Mouse (Mus musculus): ENCODE data around the gene Dynll2.
"Not testable (repeated sequence)": the region's sequence is repeated elsewhere in the genome, so short reads cannot be mapped to it uniquely, and the experiment has no call there.

Gene Dynll2

GRCm38 (mm10) chr11:87987861-87988260 is 528 bp upstream of the Dynll2 start:
- DNase-seq (ENCODE audit: low read depth, low spot score) = no peak

DNA sequence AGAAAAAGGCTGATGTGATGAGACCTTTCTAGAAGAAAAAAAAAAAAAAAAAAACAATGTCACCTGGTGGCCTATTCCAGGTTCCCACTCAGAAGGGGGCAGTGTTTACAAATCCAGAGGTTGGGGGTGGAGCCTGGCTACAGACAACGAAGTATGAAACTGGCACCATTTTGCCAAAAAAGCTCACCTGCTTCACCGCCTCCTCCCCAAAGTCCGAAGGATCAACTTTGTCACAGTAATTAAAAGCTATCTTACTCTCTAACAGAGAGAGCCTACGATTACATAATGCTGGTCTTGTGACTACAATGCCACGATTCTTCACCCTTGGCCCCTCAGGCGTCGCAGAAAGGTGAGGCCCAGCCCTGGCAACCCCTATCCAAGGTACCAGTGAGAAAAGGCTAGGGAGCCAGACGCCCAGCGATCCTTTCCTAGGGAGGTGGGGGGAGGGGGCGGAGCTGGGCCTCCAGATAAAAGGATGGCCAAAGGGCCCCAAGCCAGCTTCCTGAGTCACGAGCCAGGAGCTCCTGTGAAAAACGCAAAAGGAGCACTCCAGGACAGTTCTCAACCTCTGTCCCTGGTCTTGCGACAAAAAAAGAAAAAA is 1.1 kb downstream of the Dynll2 start:
- DNase-seq (ENCODE audit: low read depth, low spot score) = peak; percentile 51

DNA sequence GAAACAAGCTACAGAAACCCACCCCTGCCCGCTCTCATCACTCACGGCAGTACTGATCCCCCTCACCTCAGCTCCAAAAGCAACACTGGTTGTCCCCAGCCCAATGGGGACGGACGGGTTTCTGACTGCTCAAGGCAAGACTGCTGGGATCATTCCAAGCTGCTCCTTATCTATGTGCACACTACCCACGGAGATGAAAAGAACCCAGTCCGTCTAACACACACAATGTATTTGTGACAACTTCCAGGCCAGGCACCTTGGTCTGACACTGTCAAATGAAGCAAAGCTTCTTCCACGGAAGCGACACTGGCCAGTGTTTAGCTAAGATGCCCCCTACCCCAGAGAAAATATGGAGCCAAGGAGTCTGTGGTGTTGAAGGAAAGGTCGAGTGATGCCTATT is 1.7 kb downstream of the Dynll2 start:
- DNase-seq (ENCODE audit: low read depth, low spot score) = no peak

GRCm38 (mm10) chr11:87984571-87984970 is 2.8 kb downstream of the Dynll2 start:
- no peak for DNase-seq (ENCODE audit: low read depth, low spot score)

DNA sequence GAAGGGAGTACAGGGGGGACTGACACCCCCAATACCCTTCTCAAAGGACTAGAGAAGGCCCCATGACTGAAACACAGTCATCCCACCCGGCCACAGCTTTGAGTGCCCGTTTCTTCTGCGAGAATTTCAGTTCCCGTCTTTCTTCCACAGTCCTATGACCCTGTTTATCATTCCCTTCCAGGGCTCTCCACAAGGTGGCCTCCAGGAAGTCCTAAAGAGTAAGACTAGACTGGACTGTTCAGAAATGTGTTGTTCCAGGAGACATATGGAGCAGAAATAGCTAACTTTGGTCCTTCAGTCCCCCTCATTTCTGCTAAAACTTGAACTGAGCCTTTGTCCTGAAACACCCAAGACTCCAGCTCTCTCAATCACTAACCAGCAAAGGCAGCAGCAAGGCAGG is 8.4 kb downstream of the Dynll2 start:
- DNase-seq (ENCODE audit: low read depth, low spot score) = no peak

DNA sequence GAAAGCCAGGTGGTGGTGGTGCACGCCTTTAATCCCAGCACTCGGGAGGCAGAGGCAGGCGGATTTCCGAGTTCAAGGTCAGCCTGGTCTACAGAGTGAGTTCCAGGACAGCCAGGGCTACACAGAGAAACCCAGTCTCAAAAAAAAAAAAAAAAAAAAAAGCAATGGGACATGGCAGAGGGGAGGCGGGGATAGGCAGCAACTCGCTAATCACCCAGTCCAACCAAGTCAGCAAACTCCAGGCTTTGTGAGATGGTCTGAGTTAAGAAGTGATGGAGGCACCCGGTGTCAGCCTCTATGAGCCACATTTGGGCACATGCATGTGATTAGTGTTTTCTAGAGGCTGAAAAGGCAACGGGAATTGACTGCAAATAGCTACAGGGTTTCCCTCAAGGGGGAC is 10.3 kb downstream of the Dynll2 start:
- not testable (repeated sequence) for DNase-seq (ENCODE audit: low read depth, low spot score)

DNA sequence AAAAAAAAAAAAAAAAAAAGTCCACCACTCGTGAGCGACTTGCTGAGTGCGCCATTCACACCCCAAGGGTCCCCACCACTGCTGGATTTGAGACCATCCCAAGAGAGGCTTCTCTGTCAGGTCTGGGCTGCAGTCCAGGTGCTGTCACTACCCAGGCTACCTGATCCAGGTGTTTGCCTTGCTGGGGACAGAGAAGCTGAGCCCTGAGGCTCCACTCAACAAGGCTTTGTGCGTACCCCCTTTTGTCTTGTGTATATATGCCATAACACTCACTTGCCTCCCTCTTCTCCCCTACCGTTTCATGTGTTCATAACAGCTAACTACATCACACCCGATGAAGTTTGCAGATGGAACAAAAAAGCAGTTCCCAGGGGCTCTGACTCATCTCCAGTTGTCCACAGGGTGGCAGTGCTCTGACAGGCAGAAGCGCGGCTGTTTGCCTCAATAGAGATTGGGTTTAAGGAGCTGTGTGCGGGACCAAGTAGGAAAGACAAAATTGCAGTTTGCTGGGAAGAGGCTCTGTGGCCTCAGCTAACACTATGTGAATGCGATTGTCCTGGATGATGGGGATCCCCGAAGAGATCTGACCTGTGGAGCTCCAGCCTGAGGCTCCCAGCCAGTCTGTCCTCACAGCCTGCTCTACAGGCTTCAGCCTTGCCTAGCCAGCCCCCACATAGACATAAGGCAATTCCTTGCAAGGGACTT is 12.7 kb downstream of the Dynll2 start:
- DNase-seq (ENCODE audit: low read depth, low spot score) = peak; percentile 52

DNA sequence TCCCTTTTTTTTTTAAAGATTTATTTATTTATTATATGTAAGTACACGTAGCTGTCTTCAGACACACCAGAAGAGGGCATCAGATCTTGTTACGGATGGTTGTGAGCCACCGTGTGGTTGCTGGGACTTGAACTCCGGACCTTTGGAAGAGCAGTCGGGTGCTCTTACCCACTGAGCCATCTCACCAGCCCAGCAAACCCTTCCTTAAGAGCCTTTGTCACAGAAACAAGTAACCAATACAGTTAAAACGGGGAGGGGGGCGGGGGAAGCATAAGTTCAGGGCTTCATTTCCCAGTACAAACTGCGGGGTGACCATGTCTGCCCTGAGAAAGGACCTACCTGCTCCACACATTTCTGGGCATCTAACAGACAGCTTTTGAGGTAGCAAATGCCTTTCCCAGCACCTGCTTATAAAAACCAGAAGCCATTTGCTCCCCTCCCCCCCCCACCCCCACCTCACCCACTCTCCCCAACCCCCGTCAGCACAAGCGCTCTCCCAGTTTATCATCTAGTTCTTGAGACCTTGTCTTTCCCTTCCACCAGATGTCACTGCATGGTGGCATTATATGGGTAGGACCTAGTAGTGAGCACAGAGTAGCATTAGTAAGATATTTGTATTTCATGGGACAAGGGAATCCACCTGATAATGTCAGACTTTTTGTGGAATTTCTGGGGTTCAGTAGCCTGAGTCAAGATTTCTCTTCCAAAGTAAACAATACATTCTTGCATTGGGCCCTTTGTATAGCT is 13.6 kb downstream of the Dynll2 start:
- DNase-seq (ENCODE audit: low read depth, low spot score) = no peak

GRCm38 (mm10) chr11:87972829-87973228 is 14.5 kb downstream of the Dynll2 start:
- no peak for DNase-seq (ENCODE audit: low read depth, low spot score)

GRCm38 (mm10) chr11:87968356-87969122 is 18.8 kb downstream of the Dynll2 start:
- no peak for DNase-seq (ENCODE audit: low read depth, low spot score)

- peak; percentile 93 for DNase-seq (ENCODE audit: low read depth, low spot score)
These were observed 19.5 kb downstream of the Dynll2 start for GRCm38 (mm10) chr11:87967692-87968289.

- DNase-seq (ENCODE audit: low read depth, low spot score) = peak; percentile 49
These were observed 21.1 kb downstream of the Dynll2 start for GRCm38 (mm10) chr11:87966214-87966613.

DNA sequence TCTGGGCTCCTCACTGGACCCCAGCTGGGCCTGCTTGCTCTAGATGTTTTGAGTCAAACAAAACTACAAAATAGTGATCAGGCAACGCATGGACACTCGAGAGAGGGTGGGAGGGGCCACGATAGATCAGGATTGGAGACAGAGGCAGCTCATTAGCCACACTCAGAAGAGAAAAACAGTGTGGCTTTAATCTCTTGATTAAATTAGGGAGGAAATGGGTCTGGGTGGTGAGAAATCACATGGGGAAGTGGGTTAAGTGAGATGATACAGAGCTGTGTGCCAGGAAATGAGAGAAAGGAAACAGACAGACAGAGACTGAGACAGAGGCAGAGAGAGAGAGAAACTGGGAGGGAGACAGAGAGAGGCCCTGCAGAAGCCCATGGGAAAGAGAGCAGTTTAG is 22.0 kb downstream of the Dynll2 start:
- DNase-seq (ENCODE audit: low read depth, low spot score) = no peak

- DNase-seq (ENCODE audit: low read depth, low spot score) = peak; percentile 69
These were observed 30.3 kb downstream of the Dynll2 start for GRCm38 (mm10) chr11:87957066-87957465.

GRCm38 (mm10) chr11:87955144-87955543 is 32.2 kb downstream of the Dynll2 start:
- no peak for DNase-seq (ENCODE audit: low read depth, low spot score)

- no peak for DNase-seq (ENCODE audit: low read depth, low spot score)
These were observed 37.3 kb downstream of the Dynll2 start for GRCm38 (mm10) chr11:87949990-87950389.

DNA sequence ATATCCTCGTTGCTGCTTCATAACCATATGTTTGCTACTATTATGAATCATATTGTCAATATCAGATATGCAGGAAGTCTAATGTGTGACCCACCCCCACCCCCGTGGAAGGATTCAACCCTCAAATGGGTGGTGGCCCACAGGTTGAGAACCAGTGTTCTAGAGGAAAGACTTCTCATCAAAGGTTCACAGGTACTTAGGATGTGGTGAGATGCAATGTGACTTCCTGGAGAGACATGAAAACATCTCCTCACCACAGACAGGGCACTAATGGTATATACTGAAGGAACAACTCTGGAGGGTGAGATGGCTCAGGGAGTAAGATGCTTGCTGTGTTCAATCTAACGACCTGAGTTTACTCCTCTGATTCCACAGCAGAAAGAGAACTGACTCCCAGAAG is 51.9 kb downstream of the Dynll2 start:
- DNase-seq (ENCODE audit: low read depth, low spot score) = no peak

GRCm38 (mm10) chr11:87933731-87934130 is 53.6 kb downstream of the Dynll2 start:
- no peak for DNase-seq (ENCODE audit: low read depth, low spot score)

- DNase-seq (ENCODE audit: low read depth, low spot score) = no peak
These were observed 57.0 kb downstream of the Dynll2 start for GRCm38 (mm10) chr11:87930348-87930747.

Measured in forelimb bud, embryonic 11.5 days (tissue).